ENCODE assay signal across 8 mouse cellular contexts in the genomic region with DNA sequence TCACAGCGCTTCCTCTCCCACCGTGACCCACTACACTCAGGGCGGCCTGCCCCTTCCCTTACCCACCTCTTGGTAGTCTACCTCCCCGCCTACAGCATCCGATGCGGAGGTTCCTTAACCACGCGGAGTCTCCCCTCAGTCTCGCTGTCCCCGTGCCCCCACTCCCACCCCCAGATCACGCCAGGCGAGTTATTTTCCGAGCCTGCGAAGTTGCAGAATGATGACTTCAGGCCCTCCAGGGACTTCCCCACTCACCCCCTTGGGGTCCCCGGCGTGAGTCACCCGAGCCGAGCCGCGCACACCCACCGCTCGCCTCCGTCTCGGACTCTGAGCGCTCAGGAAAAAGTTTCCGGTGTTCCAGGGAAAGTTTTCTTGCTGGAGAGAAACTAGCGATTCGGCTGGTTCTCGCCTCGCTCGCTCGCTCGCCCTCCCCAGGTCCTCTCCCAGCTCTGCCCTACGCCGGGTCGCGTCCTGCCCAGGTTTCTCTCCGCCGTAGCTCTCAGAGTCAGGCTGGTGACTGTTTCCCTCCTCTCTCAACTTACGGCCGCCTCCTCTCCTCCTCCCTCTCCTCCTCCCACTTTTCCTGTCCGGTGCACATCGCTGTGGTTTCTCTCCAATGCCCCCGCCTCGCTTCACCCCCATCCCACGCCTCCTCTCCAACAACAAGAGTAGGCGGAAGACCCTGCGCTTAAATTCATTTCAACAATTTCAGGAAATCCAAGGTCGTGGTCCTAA.
A peak's percentile ranks its signal among the peaks of the same experiment; 100 is the strongest.
DNase-seq lines count a peak whose midpoint lies in the region; ATAC-seq and TF ChIP-seq lines count a peak whose summit lies in the region.

No protein-coding gene starts in this region.

- no peaks in the 10 kb centered on the region for H3K27me3 ChIP-seq in heart, adult 2 months (ENCODE audit: control insufficient read depth, insufficient read depth, low read length)
- no peaks in the 10 kb centered on the region for H3K27me3 ChIP-seq in lung, embryonic 14.5 days (ENCODE audit: insufficient read depth, low read length)
- peaks cover 38% of the 10 kb centered on the region for H3K27me3 ChIP-seq in neural tube, embryonic 15.5 days (replicated peaks)

- peak; percentile 46 for ATAC-seq in frontal cortex, adult (ENCODE audit: low TSS enrichment)
- peak; percentile 79 for ATAC-seq in lung, embryonic 14.5 days (ENCODE audit: insufficient read depth)
- ATAC-seq in neural tube, embryonic 15.5 days (ENCODE audit: low FRiP score) = peak; percentile 43

- peak overlapping the region; percentile 86 for H3K4me2 ChIP-seq in lung, embryonic 14.5 days
- peak overlapping the region; percentile 87 for H3K4me2 ChIP-seq in neural tube, embryonic 15.5 days

- peaks cover 6% of the 10 kb centered on the region for H3K4me1 ChIP-seq in bone marrow macrophage, adult 2 months (ENCODE audit: control insufficient read depth, insufficient read depth, low read length)
- H3K4me1 ChIP-seq in heart, adult 2 months (ENCODE audit: control insufficient read depth, insufficient read depth, low read length) = no peaks in the 10 kb centered on the region
- 0 out of 2 replicates have a peak, but pooled peaks cover 6% of the 10 kb centered on the region for H3K4me1 ChIP-seq in lung, embryonic 14.5 days (ENCODE audit: insufficient read depth)
- peaks cover 24% of the 10 kb centered on the region for H3K4me1 ChIP-seq in neural tube, embryonic 15.5 days

- no peak for TF ChIP-seq CTCF in bone marrow macrophage, adult 2 months (IDR thresholded peaks at IDR 0.05; ENCODE audit: low read depth, low read length)
- no peak for TF ChIP-seq CTCF in heart, adult 2 months (IDR thresholded peaks at IDR 0.05)
- no peak for TF ChIP-seq CTCF in lung, embryonic 14.5 days (IDR thresholded peaks at IDR 0.05; ENCODE audit: low read depth)

- no peak for DNase-seq in frontal cortex, postnatal 36 days (ENCODE audit: low spot score in 2 of 2)
- peak; percentile 45 to 55 for DNase-seq in heart, adult 2 months
- peak; percentile 48 for DNase-seq in kidney, adult 11 months
- DNase-seq in lung, embryonic 14.5 days = peak; percentile 79
- peak; percentile 19 to 63 for DNase-seq in urinary bladder, postnatal 4 days (ENCODE audit: low spot score in 2 of 2)

- WGBS in heart, adult 2 months = under 1% methylated on average over 49 of the region's 49 CpGs
- under 1% methylated on average over 49 of the region's 49 CpGs for WGBS in lung, embryonic 14.5 days
- under 1% methylated on average over 49 of the region's 49 CpGs for WGBS in neural tube, embryonic 15.5 days

- no peak for TF ChIP-seq EP300 in heart, adult 2 months (IDR thresholded peaks at IDR 0.05; ENCODE audit: insufficient read depth, low read depth, low read length)

- TF ChIP-seq POLR2A in bone marrow macrophage, adult 2 months (IDR thresholded peaks at IDR 0.05; ENCODE audit: borderline replicate concordance, low read depth, low read length) = no peak
- peak; percentile 30; the same call in 1 of the 2 replicates for TF ChIP-seq POLR2A in heart, adult 2 months (IDR thresholded peaks at IDR 0.05; ENCODE audit: insufficient read depth, low read depth, low read length)

- H3K9me3 ChIP-seq in lung, embryonic 14.5 days (ENCODE audit: low read depth, low read length) = no peaks in the 10 kb centered on the region
- H3K9me3 ChIP-seq in neural tube, embryonic 15.5 days (replicated peaks) = no peaks in the 10 kb centered on the region

- H3K36me3 ChIP-seq in heart, adult 2 months (ENCODE audit: control insufficient read depth, insufficient read depth, low read length) = no peaks in the 10 kb centered on the region
- no peaks in the 10 kb centered on the region; the same call in 1 of the 2 replicates for H3K36me3 ChIP-seq in lung, embryonic 14.5 days (ENCODE audit: insufficient read depth)
- H3K36me3 ChIP-seq in neural tube, embryonic 15.5 days = no peaks in the 10 kb centered on the region

- H3K9ac ChIP-seq in heart, adult 2 months (ENCODE audit: low read depth, low read length) = peak overlapping the region; percentile 56
- H3K9ac ChIP-seq in lung, embryonic 14.5 days = peak overlapping the region; percentile 78
- peak overlapping the region; percentile 11 for H3K9ac ChIP-seq in neural tube, embryonic 15.5 days (replicated peaks)

- H3K4me3 ChIP-seq in bone marrow macrophage, adult 2 months (ENCODE audit: insufficient read depth, low read length) = peak overlapping the region; percentile 56
- H3K4me3 ChIP-seq in heart, adult 2 months = peak overlapping the region; percentile 65
- H3K4me3 ChIP-seq in lung, embryonic 14.5 days (ENCODE audit: low read depth, low read length) = peak overlapping the region; percentile 64
- H3K4me3 ChIP-seq in neural tube, embryonic 15.5 days (replicated peaks) = peak overlapping the region; percentile 46

- H3K27ac ChIP-seq in bone marrow macrophage, adult 2 months (ENCODE audit: insufficient read depth, low read depth, low read length) = no peak overlapping the region
- peak overlapping the region; percentile 54 for H3K27ac ChIP-seq in heart, adult 2 months
- peak overlapping the region; percentile 87 for H3K27ac ChIP-seq in lung, embryonic 14.5 days (ENCODE audit: low read depth)
- peak overlapping the region; percentile 63 for H3K27ac ChIP-seq in neural tube, embryonic 15.5 days (replicated peaks)

- H3K79me2 ChIP-seq in heart, adult 2 months (replicated peaks; ENCODE audit: control insufficient read depth, insufficient read depth, low read length) = no peaks in the 10 kb centered on the region

- intact Hi-C loops in heart, adult 2 months (cut with DNase I) = loop anchor here (2.0 to 5.0 kb wide), 2 partner anchors 29 to 80 kb away; no protein-coding TSS in a partner anchor

Comparison
In these comparisons a context has a peak if more than half of its experiments do, and no peak if none do; other contexts are left out.
1. DNase-seq: peak in heart, adult 2 months (2 of 2), kidney, adult 11 months (single experiment), lung, embryonic 14.5 days (single experiment) and urinary bladder, postnatal 4 days (2 of 2); none in frontal cortex, postnatal 36 days (0 of 2).
2. H3K9ac ChIP-seq: peak in every context shown above with its lines; median percentile 78 in lung, embryonic 14.5 days; 56 in heart, adult 2 months; 11 in neural tube, embryonic 15.5 days.
3. Peak in every context shown above with its lines, with median percentiles within 50 percentile points of each other: ATAC-seq and H3K4me3 ChIP-seq.